Mouse (Mus musculus): Measurements from ENCODE around the gene Gm47969.

DNA sequence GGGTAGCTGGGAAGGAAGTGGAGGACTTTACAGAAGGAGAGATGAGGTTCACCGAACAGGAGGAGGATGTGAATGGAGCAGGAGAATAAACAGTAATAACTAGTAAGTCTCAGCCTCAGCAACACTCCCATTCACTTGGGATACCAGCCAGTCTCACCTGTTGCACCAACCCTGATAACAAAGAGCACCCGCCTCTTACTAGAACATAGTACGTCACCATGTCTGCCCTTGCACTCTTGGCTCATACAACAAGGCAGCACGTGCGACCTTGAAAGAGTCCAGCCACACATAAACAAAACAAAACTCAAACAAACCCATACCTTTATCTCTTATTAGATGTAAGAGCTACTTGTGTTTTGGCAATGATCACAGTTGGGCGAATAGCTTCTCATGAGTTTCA is 12.2 kb upstream of the Gm47969 start:
- no peak for TF ChIP-seq CTCF (conservative IDR thresholded peaks at IDR 0.05; ENCODE audit: low read length)
- TF ChIP-seq NANOG (IDR thresholded peaks at IDR 0.05; ENCODE audit: borderline replicate concordance, low read length), result no peak
- no peak for TF ChIP-seq POU5F1 (IDR thresholded peaks at IDR 0.05; ENCODE audit: borderline replicate concordance, low read length)

Measured in E14TG2a.4 (cell line).